Mouse (Mus musculus): Measurements from ENCODE around the gene Dgkq. TPM values are rescaled to one million over a fixed set of nuclear protein-coding genes. Genes with fewer than 3 reads are reported as not detected.
"Not testable (repeated sequence)": the region's sequence is repeated elsewhere in the genome, so short reads cannot be mapped to it uniquely, and the experiment has no call there.

Dgkq gene
- polyA plus RNA-seq, 1 experiment from 2014 or later, result 11.6 TPM

DNA sequence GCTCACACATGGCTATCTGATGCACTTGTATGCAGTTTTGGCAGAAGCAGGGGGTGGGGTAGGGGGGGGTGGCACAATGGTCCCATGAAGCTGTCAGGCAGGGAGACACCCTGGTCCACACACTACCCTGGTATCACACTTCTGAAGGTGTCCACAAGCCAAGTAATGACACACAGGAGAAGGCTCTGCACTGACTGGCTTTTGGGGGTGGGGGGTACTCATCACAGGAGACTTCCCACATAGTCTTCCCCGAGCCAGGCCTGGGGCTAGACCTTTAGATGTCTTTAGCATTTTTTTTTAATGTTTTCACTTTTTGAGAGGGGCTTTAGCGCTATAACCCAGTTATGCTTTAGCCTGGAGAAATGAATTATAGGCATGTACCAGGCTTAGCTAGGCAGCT is 22.2 kb downstream of the Dgkq start:
- 93% methylated on average over 2 of the region's 2 CpGs for WGBS
- no peak for DNase-seq (ENCODE audit: low spot score)

DNA sequence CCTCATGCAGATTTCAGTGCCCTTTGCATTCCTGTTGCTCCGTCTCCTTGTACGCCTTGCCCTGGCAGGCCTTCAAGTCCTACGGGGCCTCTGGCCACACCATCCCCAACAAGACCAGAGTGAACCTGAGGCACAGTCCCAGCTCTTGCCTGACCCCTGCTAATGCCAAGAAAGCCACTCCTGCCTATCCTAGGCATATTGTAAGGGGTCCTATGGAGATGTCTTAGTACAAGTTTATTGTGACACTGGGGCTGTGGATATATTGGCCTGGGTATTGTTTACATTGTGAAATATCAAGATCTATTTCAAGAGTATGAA is 23.2 kb downstream of the Dgkq start:
- ATAC-seq (ENCODE audit: insufficient read depth, low FRiP score, low TSS enrichment) (no peak), DNase-seq (ENCODE audit: low spot score) (no peak)
- Histone ChIP-seq H3K4me1 (ENCODE audit: control insufficient read depth, insufficient read depth, low read length) (no peaks in the 10 kb centered on the region), H3K4me3 (ENCODE audit: low read depth, low read length) (no peak overlapping the region), H3K27me3 (ENCODE audit: control insufficient read depth, insufficient read depth, low read length) (no peaks in the 10 kb centered on the region), H3K36me3 (ENCODE audit: control insufficient read depth, insufficient read depth, low read length) (peaks cover 7% of the 10 kb centered on the region), H3K9ac (ENCODE audit: low read length) (no peak overlapping the region), H3K27ac (ENCODE audit: low read depth, low read length) (no peak overlapping the region), H3K4me2 (ENCODE audit: low read depth) (no peak overlapping the region), H3K9me3 (ENCODE audit: control insufficient read depth, low read length) (no peaks in the 10 kb centered on the region)
- 87% methylated on average over 3 of the region's 3 CpGs for WGBS

More for the DNA sequence above, 22.2 kb downstream of the Dgkq start:
- Histone ChIP-seq H3K27ac (ENCODE audit: low read depth, low read length) (no peak overlapping the region), H3K4me1 (ENCODE audit: control insufficient read depth, insufficient read depth, low read length) (no peaks in the 10 kb centered on the region), H3K4me3 (ENCODE audit: low read depth, low read length) (no peak overlapping the region), H3K9me3 (ENCODE audit: control insufficient read depth, low read length) (no peaks in the 10 kb centered on the region), H3K4me2 (ENCODE audit: low read depth) (no peak overlapping the region), H3K27me3 (ENCODE audit: control insufficient read depth, insufficient read depth, low read length) (no peaks in the 10 kb centered on the region), H3K36me3 (ENCODE audit: control insufficient read depth, insufficient read depth, low read length) (peaks cover 7% of the 10 kb centered on the region), H3K9ac (ENCODE audit: low read length) (no peak overlapping the region)
- no peak for ATAC-seq (ENCODE audit: insufficient read depth, low FRiP score, low TSS enrichment)

DNA sequence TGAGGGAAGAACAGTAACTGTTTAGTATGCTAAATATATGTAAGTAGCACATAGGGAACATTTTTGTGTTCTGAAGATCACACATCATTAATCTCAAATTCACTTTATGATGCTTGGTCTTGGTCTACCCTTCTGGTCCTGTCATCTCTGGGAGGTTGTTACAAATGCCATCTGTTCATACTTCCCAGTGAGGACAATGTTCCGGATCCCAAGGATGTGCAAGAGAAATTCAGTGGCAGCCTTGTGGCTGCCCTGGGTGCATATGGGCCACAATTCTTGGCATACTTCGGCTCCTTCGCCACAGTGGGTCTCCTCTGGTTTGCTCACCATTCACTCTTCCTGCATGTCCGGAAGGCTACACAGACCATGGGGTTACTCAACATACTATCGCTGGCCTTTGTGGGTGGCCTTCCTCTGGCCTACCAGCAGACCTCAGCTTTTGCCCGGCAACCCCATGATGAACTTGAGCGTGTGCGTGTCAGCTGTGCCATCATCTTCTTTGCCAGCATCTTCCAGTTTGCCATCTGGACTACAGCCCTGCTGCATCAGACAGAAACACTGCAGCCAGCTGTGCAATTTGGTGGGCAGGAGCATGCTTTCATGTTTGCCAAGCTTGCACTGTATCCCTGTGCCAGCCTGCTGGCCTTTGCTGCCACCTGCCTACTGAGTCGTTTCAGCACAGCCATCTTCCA is 23.7 kb downstream of the Dgkq start:
- Histone ChIP-seq H3K36me3 (ENCODE audit: control insufficient read depth, insufficient read depth, low read length) (peaks cover 7% of the 10 kb centered on the region), H3K27me3 (ENCODE audit: control insufficient read depth, insufficient read depth, low read length) (no peaks in the 10 kb centered on the region), H3K4me2 (ENCODE audit: low read depth) (no peak overlapping the region), H3K9ac (ENCODE audit: low read length) (no peak overlapping the region), H3K27ac (ENCODE audit: low read depth, low read length) (no peak overlapping the region), H3K4me1 (ENCODE audit: control insufficient read depth, insufficient read depth, low read length) (no peaks in the 10 kb centered on the region), H3K9me3 (ENCODE audit: control insufficient read depth, low read length) (no peaks in the 10 kb centered on the region), H3K4me3 (ENCODE audit: low read depth, low read length) (no peak overlapping the region)
- WGBS, result 95% methylated on average over 9 of the region's 9 CpGs
- ATAC-seq (ENCODE audit: insufficient read depth, low FRiP score, low TSS enrichment) (no peak), DNase-seq (ENCODE audit: low spot score) (no peak)

DNA sequence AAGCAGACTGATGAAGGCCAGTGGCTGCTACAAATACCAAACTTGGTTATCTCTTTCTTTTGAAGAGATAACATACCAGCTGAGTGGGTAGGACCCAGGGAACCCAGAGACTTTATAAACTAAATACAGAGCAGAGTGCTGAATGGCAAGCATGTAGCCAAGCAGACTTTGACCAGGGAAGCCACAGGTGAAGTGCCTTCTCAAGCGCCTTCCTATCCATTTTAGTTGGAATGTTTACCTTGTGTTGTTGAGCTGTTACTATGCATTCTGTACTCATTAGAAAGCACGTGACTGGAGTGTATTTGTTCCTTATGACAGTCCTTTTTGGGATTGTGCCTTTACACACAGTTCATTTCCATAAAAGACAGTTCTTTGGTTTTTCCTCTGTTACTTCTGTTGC is 25.8 kb downstream of the Dgkq start:
- no peaks in the 10 kb centered on the region for H3K27me3 ChIP-seq (ENCODE audit: control insufficient read depth, insufficient read depth, low read length)
- no peaks in the 10 kb centered on the region for H3K9me3 ChIP-seq (ENCODE audit: control insufficient read depth, low read length)
- H3K4me3 ChIP-seq (ENCODE audit: low read depth, low read length), result no peak overlapping the region
- no peak overlapping the region for H3K4me2 ChIP-seq (ENCODE audit: low read depth)
- WGBS, result 90% methylated on average over 2 of the region's 2 CpGs
- ATAC-seq (ENCODE audit: insufficient read depth, low FRiP score, low TSS enrichment) (no peak), DNase-seq (ENCODE audit: low spot score) (no peak)
- H3K4me1 ChIP-seq (ENCODE audit: control insufficient read depth, insufficient read depth, low read length), result no peaks in the 10 kb centered on the region
- no peak overlapping the region for H3K27ac ChIP-seq (ENCODE audit: low read depth, low read length)
- no peak overlapping the region for H3K9ac ChIP-seq (ENCODE audit: low read length)
- H3K36me3 ChIP-seq (ENCODE audit: control insufficient read depth, insufficient read depth, low read length), result peaks cover 7% of the 10 kb centered on the region

DNA sequence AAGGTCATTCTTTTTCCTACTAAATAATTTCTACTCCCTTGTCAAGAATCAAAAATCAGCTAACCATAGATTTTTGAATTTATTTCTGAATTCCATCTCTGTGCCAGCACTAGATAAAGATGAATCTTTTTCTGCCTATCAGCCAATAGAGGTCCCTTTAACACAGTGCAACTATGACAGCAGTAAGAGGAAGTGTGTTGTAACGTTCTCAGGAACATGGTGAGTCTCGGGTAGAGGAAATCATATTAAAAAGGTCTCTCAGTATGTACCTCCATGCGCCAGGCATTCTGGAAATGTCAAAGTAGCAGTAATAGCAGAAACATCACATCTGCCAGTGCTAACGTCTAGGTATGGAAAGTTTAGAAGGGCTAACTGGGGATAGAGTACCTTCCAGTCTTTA is 33.3 kb downstream of the Dgkq start:
- Histone ChIP-seq H3K27me3 (ENCODE audit: control insufficient read depth, insufficient read depth, low read length) (no peaks in the 10 kb centered on the region), H3K36me3 (ENCODE audit: control insufficient read depth, insufficient read depth, low read length) (no peaks in the 10 kb centered on the region), H3K9me3 (ENCODE audit: control insufficient read depth, low read length) (no peaks in the 10 kb centered on the region), H3K9ac (ENCODE audit: low read length) (no peak overlapping the region), H3K27ac (ENCODE audit: low read depth, low read length) (no peak overlapping the region), H3K4me2 (ENCODE audit: low read depth) (no peak overlapping the region), H3K4me1 (ENCODE audit: control insufficient read depth, insufficient read depth, low read length) (no peaks in the 10 kb centered on the region), H3K4me3 (ENCODE audit: low read depth, low read length) (no peak overlapping the region)
- WGBS, result 79% methylated on average over 4 of the region's 4 CpGs
- no peak for DNase-seq (ENCODE audit: low spot score)
- no peak for ATAC-seq (ENCODE audit: insufficient read depth, low FRiP score, low TSS enrichment)

DNA sequence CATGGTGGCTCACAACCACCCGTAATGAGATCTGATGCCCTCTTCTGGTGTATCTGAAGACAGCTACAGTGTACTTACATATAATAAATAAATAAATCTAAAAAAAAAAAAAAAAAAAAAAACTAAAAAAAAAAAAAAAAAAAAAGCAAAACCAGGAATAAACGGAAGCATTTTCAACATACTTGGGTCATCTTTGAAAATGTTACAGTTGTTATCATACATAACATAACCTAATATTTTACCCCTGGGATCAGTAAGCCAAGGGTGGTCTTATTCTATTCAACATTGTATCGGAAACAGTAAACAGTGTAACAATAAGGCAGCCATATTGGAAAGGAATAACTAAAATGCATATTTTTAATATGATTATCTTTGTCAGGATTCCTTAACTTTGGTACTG is 35.4 kb downstream of the Dgkq start:
- not testable (repeated sequence) for H3K4me2 ChIP-seq (ENCODE audit: low read depth); ATAC-seq (ENCODE audit: insufficient read depth, low FRiP score, low TSS enrichment); H3K27ac ChIP-seq (ENCODE audit: low read depth, low read length); H3K27me3 ChIP-seq (ENCODE audit: control insufficient read depth, insufficient read depth, low read length); H3K4me1 ChIP-seq (ENCODE audit: control insufficient read depth, insufficient read depth, low read length); H3K9me3 ChIP-seq (ENCODE audit: control insufficient read depth, low read length); H3K4me3 ChIP-seq (ENCODE audit: low read depth, low read length); DNase-seq (ENCODE audit: low spot score); H3K36me3 ChIP-seq (ENCODE audit: control insufficient read depth, insufficient read depth, low read length); H3K9ac ChIP-seq (ENCODE audit: low read length)
- WGBS, result 97% methylated on average over 2 of the region's 3 CpGs

DNA sequence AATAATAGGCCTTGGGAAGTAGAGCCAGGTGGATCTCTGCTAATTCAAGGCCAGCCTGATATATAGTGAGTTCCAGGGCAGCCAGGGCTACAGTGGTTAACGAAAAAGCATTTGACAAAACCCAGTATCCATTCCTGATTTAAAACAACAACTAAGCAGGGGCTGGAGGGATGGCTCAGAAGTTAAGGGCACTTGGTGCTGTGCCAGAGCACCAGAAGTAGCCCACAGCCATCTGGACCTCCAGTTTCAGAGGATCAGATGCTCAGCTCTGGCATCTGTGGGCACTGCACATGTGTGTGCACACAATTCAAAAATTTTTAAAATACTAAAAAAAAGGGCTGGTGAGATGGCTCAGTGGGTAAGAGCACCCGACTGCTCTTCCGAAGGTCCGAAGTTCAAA is 35.8 kb downstream of the Dgkq start:
- no peak for ATAC-seq (ENCODE audit: insufficient read depth, low FRiP score, low TSS enrichment)

DNA sequence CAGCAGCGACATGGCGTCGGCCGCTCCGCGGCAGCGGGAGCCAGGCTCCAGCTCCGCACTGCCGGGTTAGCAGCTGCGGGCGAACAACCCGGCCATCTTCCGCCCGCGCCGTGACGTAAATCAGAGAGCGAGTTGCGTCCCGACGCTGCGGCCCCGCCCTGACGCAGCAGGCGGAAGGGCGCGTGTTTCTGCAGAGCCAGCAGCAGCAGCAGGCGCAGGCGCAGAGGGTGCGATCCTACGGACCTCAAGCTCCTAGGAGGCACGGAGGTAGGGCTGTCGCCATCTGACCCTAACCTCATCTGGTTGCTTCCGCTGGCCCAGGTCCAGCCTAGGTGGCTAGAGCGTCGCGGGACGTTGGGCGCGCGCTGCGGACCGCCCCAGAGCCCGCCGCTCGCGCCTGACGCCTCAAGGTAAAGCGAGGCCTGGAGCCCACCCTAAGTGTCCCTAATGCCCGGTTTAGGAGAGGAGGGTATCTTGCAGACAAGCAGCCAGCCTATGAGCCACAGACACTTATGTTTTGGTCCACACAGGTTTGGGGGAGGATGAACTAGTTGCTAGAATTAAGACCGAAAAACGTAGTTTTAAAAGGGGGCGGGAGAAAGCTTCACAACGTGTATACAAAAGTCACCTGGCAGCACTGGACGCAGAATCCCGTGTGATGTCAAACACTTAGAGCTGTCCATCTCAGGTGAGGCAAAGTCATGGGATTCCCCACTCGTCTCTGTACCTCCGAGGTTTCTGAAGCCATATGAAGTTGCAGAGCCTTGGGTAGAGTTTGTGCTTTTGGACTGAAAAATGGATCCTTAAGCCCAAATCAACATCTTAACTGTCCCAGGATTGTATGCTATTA is 39.6 kb downstream of the Dgkq start, which contains the start of the genes Gak and Tmem175:
Gak (minus strand) TSS at position 122 of the 850 bp plus-strand sequence.
Tmem175 (plus strand) TSS at position 137 of the 850 bp plus-strand sequence.
- Histone ChIP-seq H3K9ac (ENCODE audit: low read length) (peak within 1 kb of the TSS; percentile 85), H3K4me1 (ENCODE audit: control insufficient read depth, insufficient read depth, low read length) (peaks cover 6% of the 10 kb centered on the region; the same call in 1 of the 2 replicates), H3K27ac (ENCODE audit: low read depth, low read length) (peak within 1 kb of the TSS; percentile 73), H3K9me3 (ENCODE audit: control insufficient read depth, low read length) (no peaks in the 10 kb centered on the region), H3K36me3 (ENCODE audit: control insufficient read depth, insufficient read depth, low read length) (no peaks in the 10 kb centered on the region), H3K27me3 (ENCODE audit: control insufficient read depth, insufficient read depth, low read length) (no peaks in the 10 kb centered on the region), H3K4me2 (ENCODE audit: low read depth) (peak within 1 kb of the TSS; percentile 79), H3K4me3 (ENCODE audit: low read depth, low read length) (peak within 1 kb of the TSS; percentile 63)
- DNase-seq (ENCODE audit: low spot score) (peak; percentile 96), ATAC-seq (ENCODE audit: insufficient read depth, low FRiP score, low TSS enrichment) (peak; percentile 94)
- under 1% methylated on average over 58 of the region's 58 CpGs for WGBS

More for the DNA sequence above, 35.8 kb downstream of the Dgkq start:
- Histone ChIP-seq H3K4me1 (ENCODE audit: control insufficient read depth, insufficient read depth, low read length) (0 out of 2 replicates have a peak, but pooled peaks cover 3% of the 10 kb centered on the region), H3K9ac (ENCODE audit: low read length) (no peak overlapping the region), H3K4me2 (ENCODE audit: low read depth) (no peak overlapping the region), H3K27me3 (ENCODE audit: control insufficient read depth, insufficient read depth, low read length) (no peaks in the 10 kb centered on the region), H3K4me3 (ENCODE audit: low read depth, low read length) (no peak overlapping the region), H3K27ac (ENCODE audit: low read depth, low read length) (no peak overlapping the region), H3K36me3 (ENCODE audit: control insufficient read depth, insufficient read depth, low read length) (no peaks in the 10 kb centered on the region), H3K9me3 (ENCODE audit: control insufficient read depth, low read length) (no peaks in the 10 kb centered on the region)
- DNase-seq (ENCODE audit: low spot score), result no peak
- 82% methylated on average over 4 of the region's 4 CpGs for WGBS
